ENCODE assay signal across 18 mouse cellular contexts in the genomic region with DNA sequence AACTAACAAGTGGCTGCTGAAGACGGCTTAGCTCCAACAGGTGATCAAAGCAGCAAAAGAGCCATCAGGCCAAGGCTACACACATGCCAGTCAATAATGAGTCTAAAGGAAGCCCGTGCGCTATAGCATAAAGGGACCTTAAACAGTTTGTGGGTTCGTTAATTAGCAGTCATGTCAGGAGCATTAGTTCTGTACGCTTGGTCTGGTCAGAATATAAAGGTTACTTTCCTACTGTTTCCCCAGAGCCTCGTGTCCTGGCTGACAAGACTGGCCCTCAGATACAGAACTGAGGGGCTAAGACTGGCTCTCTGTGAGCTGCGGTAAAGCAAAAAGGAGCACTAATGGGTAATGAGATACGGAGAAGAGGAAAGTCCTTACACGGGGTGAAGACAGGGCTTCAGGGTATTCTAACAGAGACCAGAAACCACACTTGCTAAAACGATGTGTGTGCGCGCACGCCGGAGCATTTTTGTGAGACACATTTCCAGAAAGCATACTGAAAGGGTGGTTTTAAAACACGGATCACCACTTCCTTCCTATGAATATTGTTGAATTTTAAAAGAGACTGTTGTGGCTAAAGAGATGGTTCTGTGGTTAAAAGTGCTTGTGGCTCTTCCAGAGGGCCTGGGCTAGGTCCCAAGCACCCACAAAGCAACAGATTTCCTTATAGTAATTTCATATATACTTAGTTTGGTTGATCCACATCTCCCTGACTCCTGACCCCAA. TPM values are rescaled to one million over a fixed set of nuclear protein-coding genes. Genes with fewer than 3 reads are reported as not detected.
DNase-seq lines count a peak whose midpoint lies in the region; ATAC-seq lines count a peak whose summit lies in the region.
"Had no signal": no experiment of that assay in that cellular context is flagged by ENCODE, and none has a peak within 500 bp of the region (broad histone marks: within the 10 kb centered on the region; RNA-seq: fewer than 3 reads in every experiment).

No protein-coding gene starts in this region.

- no peak for DNase-seq in neural tube, embryonic 10.5 days (ENCODE audit: extremely low spot score, low spot score)
- DNase-seq in T-cell, adult 2 months (ENCODE audit: low spot score): peak; percentile 51
- no peak for DNase-seq in retina, embryonic 14.5 days (ENCODE audit: low spot score)
- DNase-seq in left cerebral cortex, postnatal 14 days (ENCODE audit: low spot score in 2 of 2): no peak
- no peak for DNase-seq in embryo, embryonic 9.5 days (ENCODE audit: extremely low spot score)
- DNase-seq: cerebellum, adult 9-11 months; lung, postnatal 4 days; right cerebral cortex, postnatal 4 days had no signal

- 86% methylated on average over 15 of the region's 15 CpGs for WGBS in neural tube, embryonic 12.5 days
- 42% methylated on average over 15 of the region's 15 CpGs for WGBS in forebrain, embryonic 16.5 days

- H3K9ac ChIP-seq in neural tube, embryonic 12.5 days: no peak overlapping the region
- H3K9ac ChIP-seq in forebrain, embryonic 16.5 days (replicated peaks; ENCODE audit: low read depth, low read length): no peak overlapping the region
- H3K9ac ChIP-seq: embryonic facial prominence, embryonic 13.5 days; hindbrain, embryonic 15.5 days; liver, embryonic 14.5 days; lung, embryonic 15.5 days; midbrain, embryonic 13.5 days; neural tube, embryonic 15.5 days had no signal

- no peaks in the 10 kb centered on the region for H3K27me3 ChIP-seq in neural tube, embryonic 12.5 days (replicated peaks)
- H3K27me3 ChIP-seq in forebrain, embryonic 16.5 days (replicated peaks; ENCODE audit: control insufficient read depth, insufficient read depth, low read length): no peaks in the 10 kb centered on the region
- H3K27me3 ChIP-seq: embryonic facial prominence, embryonic 13.5 days; hindbrain, embryonic 15.5 days; lung, embryonic 15.5 days; midbrain, embryonic 13.5 days; neural tube, embryonic 15.5 days had no signal

- H3K4me1 ChIP-seq in neural tube, embryonic 12.5 days: no peaks in the 10 kb centered on the region
- H3K4me1 ChIP-seq in forebrain, embryonic 16.5 days (replicated peaks; ENCODE audit: control insufficient read depth, insufficient read depth, low read length): no peaks in the 10 kb centered on the region
- H3K4me1 ChIP-seq: hindbrain, embryonic 15.5 days; lung, embryonic 15.5 days; neural tube, embryonic 15.5 days had no signal

- no peak overlapping the region for H3K4me3 ChIP-seq in neural tube, embryonic 12.5 days
- H3K4me3 ChIP-seq in forebrain, embryonic 16.5 days (replicated peaks; ENCODE audit: low read length): no peak overlapping the region
- H3K4me3 ChIP-seq: embryonic facial prominence, embryonic 13.5 days; heart, embryonic 10.5 days; hindbrain, embryonic 15.5 days; lung, embryonic 15.5 days; midbrain, embryonic 13.5 days; neural tube, embryonic 15.5 days had no signal

- H3K9me3 ChIP-seq in neural tube, embryonic 12.5 days: no peaks in the 10 kb centered on the region
- H3K9me3 ChIP-seq in forebrain, embryonic 16.5 days (ENCODE audit: control insufficient read depth, low read length): no peaks in the 10 kb centered on the region
- H3K9me3 ChIP-seq: embryonic facial prominence, embryonic 13.5 days; heart, embryonic 10.5 days; hindbrain, embryonic 15.5 days; lung, embryonic 15.5 days; midbrain, embryonic 13.5 days; neural tube, embryonic 15.5 days had no signal

- peak; percentile 13; the same call in 1 of the 2 replicates for ATAC-seq in neural tube, embryonic 12.5 days (ENCODE audit: low FRiP score, low read depth)
- ATAC-seq in forebrain, embryonic 16.5 days: peak; percentile 15; the same call in 1 of the 2 replicates
- ATAC-seq: intestine, postnatal 0 days; midbrain, embryonic 13.5 days had no signal

- no peak overlapping the region for H3K27ac ChIP-seq in neural tube, embryonic 12.5 days
- H3K27ac ChIP-seq in forebrain, embryonic 16.5 days (ENCODE audit: low read length): no peak overlapping the region
- H3K27ac ChIP-seq: embryonic facial prominence, embryonic 13.5 days; heart, embryonic 10.5 days; hindbrain, embryonic 15.5 days; liver, embryonic 14.5 days; lung, embryonic 15.5 days; midbrain, embryonic 13.5 days; neural tube, embryonic 15.5 days had no signal

- H3K4me2 ChIP-seq in neural tube, embryonic 12.5 days (replicated peaks): no peak overlapping the region
- no peak overlapping the region for H3K4me2 ChIP-seq in forebrain, embryonic 16.5 days (ENCODE audit: low read length)
- H3K4me2 ChIP-seq: embryonic facial prominence, embryonic 13.5 days; hindbrain, embryonic 15.5 days; lung, embryonic 15.5 days; midbrain, embryonic 13.5 days; neural tube, embryonic 15.5 days had no signal

- peaks cover 19% of the 10 kb centered on the region for H3K36me3 ChIP-seq in neural tube, embryonic 12.5 days
- H3K36me3 ChIP-seq in forebrain, embryonic 16.5 days (ENCODE audit: control insufficient read depth, insufficient read depth): no peaks in the 10 kb centered on the region
- H3K36me3 ChIP-seq: hindbrain, embryonic 15.5 days had no signal

- intact Hi-C loops in left cerebral cortex, postnatal 14 days (cut with DNase I): no loop called here

RNA-seq across cellular contexts. Expression of gene Nfkb1, which starts 29.0 kb away (rescaled TPM):
- polyA plus RNA-seq in neural tube, embryonic 12.5 days (2016; fragmentation: Nextera tagmentation; extraction: Ambion mirVana): 11.3 and 12.1 TPM in 2 replicates
- 6.6 and 7.1 TPM in 2 replicates for polyA plus RNA-seq in forebrain, embryonic 16.5 days (2015; fragmentation: Nextera tagmentation; extraction: Ambion mirVana)
- 10 to 100 TPM; 17.2 to 18.1 TPM for total RNA-seq in left cerebral cortex, postnatal 14 days (2021)
